Mouse (Mus musculus) heart, embryonic 16.5 days (tissue): ENCODE measurements at regions not wholly inside any gene's neighbourhood (a gene's known extent, or its start where the extent isn't known, plus 50 kb on each side); places are given as distances from the start of the nearest gene placed in this dataset.
"Not testable (repeated sequence)": the region's sequence is repeated elsewhere in the genome, so short reads cannot be mapped to it uniquely, and the experiment has no call there.

Experiments used
- ATAC-seq: fragments of 200-750 bp; cut with Nextera tagmentation; replicated peaks from 2 replicates; pipeline ENCODE4 v1.8.0; 2017; ENCODE audit warnings: moderate number of reproducible peaks; ENCODE audit not compliant: insufficient read depth, low FRiP score; ENCODE audit errors: extremely low read depth
- H3K27ac ChIP-seq: fragments of 300-500 bp; sonication (generic); 2 replicates; pipeline ENCODE4 v1.5.1; 2014; ENCODE audit warnings: mild to moderate bottlenecking, low read length, control low read depth, moderate library complexity
- H3K27me3 ChIP-seq: fragments of 300-500 bp; sonication (generic); 2 replicates; pipeline ENCODE4 v1.6.1; 2014; ENCODE audit warnings: low read length, mixed read lengths; ENCODE audit not compliant: control insufficient read depth, insufficient read depth
- H3K36me3 ChIP-seq: fragments of 300-500 bp; sonication (generic); 2 replicates; pipeline ENCODE4 v1.6.1; 2014; ENCODE audit not compliant: control insufficient read depth, insufficient read depth
- H3K4me1 ChIP-seq: fragments of 300-500 bp; sonication (generic); 2 replicates; pipeline ENCODE4 v1.6.1; 2014; ENCODE audit warnings: low read length, mixed read lengths; ENCODE audit not compliant: control insufficient read depth, insufficient read depth
- H3K4me2 ChIP-seq: fragments of 300-500 bp; sonication (generic); 2 replicates; pipeline ENCODE4 v1.6.1; 2014; ENCODE audit warnings: low read depth, mild to moderate bottlenecking, control low read depth, low read length
- H3K4me3 ChIP-seq: fragments of 300-500 bp; sonication (generic); 2 replicates; pipeline ENCODE4 v1.5.1; 2014; ENCODE audit warnings: mild to moderate bottlenecking, control low read depth, low read length
- H3K9ac ChIP-seq: fragments of 300-500 bp; sonication (generic); 2 replicates; pipeline ENCODE4 v1.6.1; 2014; ENCODE audit warnings: low read length, control low read depth
- H3K9me3 ChIP-seq: fragments of 300-500 bp; sonication (generic); replicated peaks from 2 replicates; pipeline ENCODE4 v1.6.1; 2016; ENCODE audit warnings: low read length; ENCODE audit not compliant: control insufficient read depth
- WGBS: fragments of 180-500 bp; shearing (Covaris S2); extraction: QIAGEN DNeasy Blood & Tissue Kit; methylation state at CpG from one replicate; pipeline ENCODE4 v1.1.7; 2014; 5-methylcytosine and 5-hydroxymethylcytosine counted together

DNA sequence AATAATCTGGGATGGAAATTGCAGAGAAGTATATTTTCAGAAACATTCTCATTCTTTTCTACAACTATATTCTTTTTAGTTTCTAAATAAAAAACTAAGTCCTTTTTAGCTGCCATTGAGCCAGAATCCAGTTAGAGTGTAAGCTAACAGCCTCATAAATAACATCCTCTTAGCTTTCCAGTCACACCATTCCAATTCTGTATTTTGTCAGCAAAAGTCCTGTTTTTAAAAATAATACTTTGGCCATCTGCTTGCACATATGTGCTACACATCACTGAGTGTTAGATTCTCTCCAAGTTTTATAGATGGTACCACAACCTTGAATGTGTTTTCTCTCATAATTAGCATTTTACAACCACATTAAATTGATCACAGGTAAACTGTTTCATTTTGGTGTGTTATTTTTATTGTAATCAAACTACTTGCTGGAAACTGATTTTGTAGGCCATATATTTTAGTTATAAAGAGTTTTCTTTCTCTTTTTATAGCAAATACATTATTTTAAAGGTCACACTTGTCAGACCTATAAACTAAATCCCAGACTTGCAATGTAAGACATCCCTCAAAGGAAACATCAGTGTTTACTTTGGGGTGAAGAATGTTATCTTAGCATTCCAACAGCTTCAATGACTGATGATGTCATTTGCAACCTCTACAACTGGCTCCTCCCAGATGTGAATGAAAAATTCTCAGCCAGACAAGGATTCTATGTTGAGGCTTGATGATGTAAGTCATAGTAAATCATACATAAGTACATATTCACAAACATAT lies 1878.9 kb upstream of the Flrt2 start:
- H3K27ac ChIP-seq = no peak overlapping the region
- no peak overlapping the region for H3K4me2 ChIP-seq
- H3K4me3 ChIP-seq = no peak overlapping the region
- H3K36me3 ChIP-seq = no peaks in the 10 kb centered on the region
- no peaks in the 10 kb centered on the region for H3K9me3 ChIP-seq
- ATAC-seq = no peak
- H3K27me3 ChIP-seq = no peaks in the 10 kb centered on the region
- H3K9ac ChIP-seq = no peak overlapping the region
- H3K4me1 ChIP-seq = no peaks in the 10 kb centered on the region

DNA sequence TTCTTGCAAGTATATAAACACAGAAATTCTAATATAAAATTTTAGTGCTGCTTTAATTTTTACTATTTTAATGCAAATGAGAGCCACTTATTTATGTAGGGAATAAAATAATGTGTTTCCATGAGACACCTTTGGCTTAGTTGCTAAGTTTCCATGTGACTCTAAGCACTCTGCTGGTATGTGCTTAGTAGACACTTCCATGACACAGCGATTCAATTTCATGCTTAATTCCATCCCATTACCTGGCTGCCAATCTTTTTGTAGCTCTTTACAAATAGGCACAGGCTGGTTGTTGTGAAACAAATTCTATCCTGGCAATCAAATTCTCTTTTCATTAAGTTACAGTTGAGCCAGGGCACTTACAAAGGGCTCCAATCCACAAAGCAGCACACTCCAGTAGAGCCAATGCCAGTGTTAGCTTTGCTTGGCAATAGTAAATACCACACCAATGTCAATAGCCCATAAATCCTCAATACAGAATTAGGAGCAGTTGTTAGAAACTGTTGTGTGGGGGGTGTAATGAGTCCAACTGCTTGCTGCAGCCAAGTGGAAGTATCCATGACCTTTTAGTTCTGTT lies 1841.0 kb upstream of the Flrt2 start:
- Histone ChIP-seq H3K9me3 (no peaks in the 10 kb centered on the region), H3K27ac (no peak overlapping the region)
- WGBS = 85% methylated on average over 1 of the region's 1 CpGs

DNA sequence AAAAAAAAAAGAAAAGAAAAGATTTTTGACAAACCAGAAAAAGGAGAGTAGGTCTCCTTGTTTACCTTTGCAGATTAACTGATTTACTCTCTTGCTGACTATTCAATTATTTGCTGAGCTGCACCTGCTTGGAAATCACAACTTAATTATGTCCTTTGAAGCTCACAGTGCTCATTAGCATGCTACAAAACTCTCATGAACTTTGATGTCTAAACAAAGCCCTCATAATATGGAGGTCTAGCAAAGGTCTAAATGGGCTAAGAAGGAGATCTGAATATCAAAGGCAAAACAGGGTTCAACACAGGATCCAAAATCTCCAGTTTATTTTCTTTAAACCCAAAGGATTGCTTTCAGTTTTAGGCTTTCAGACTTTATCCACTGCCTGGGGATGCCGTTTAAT lies 1840.4 kb upstream of the Flrt2 start:
- H3K4me3 ChIP-seq = no peak overlapping the region
- H3K9me3 ChIP-seq = no peaks in the 10 kb centered on the region
- no peaks in the 10 kb centered on the region for H3K4me1 ChIP-seq
- H3K4me2 ChIP-seq = no peak overlapping the region
- WGBS = 60% methylated on average over 1 of the region's 1 CpGs
- no peak overlapping the region for H3K27ac ChIP-seq
- H3K9ac ChIP-seq = no peak overlapping the region
- ATAC-seq = no peak
- H3K27me3 ChIP-seq = no peaks in the 10 kb centered on the region
- no peaks in the 10 kb centered on the region for H3K36me3 ChIP-seq

More for the DNA sequence above, 1841.0 kb upstream of the Flrt2 start:
- no peaks in the 10 kb centered on the region for H3K4me1 ChIP-seq
- no peaks in the 10 kb centered on the region for H3K27me3 ChIP-seq
- no peak for ATAC-seq
- H3K4me2 ChIP-seq = no peak overlapping the region
- H3K4me3 ChIP-seq = no peak overlapping the region
- H3K9ac ChIP-seq = no peak overlapping the region
- H3K36me3 ChIP-seq = no peaks in the 10 kb centered on the region

DNA sequence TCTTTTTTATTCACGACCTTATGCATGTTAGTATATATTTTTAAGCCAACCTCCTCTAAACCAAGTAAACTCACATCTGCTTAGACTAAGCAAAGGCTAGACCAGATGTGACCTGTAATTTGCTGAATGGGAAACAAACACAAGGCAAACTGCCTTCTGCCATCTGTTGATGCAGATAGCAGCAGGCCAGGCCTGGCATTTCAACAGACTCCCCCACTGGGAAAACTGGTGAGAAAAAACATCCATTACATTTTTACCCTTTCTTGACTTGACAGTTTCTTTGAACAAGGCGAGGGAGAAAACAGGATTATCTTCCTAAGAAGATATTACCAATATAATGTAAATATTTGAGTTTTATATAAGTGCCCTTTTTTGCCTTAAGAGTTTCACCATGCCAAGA lies 1806.1 kb upstream of the Flrt2 start:
- no peaks in the 10 kb centered on the region for H3K27me3 ChIP-seq
- 58% methylated on average over 2 of the region's 2 CpGs for WGBS
- no peak overlapping the region for H3K4me2 ChIP-seq
- no peak for ATAC-seq
- no peaks in the 10 kb centered on the region for H3K9me3 ChIP-seq
- H3K36me3 ChIP-seq = no peaks in the 10 kb centered on the region
- H3K4me1 ChIP-seq = no peaks in the 10 kb centered on the region
- H3K4me3 ChIP-seq = no peak overlapping the region
- H3K9ac ChIP-seq = no peak overlapping the region
- H3K27ac ChIP-seq = no peak overlapping the region

DNA sequence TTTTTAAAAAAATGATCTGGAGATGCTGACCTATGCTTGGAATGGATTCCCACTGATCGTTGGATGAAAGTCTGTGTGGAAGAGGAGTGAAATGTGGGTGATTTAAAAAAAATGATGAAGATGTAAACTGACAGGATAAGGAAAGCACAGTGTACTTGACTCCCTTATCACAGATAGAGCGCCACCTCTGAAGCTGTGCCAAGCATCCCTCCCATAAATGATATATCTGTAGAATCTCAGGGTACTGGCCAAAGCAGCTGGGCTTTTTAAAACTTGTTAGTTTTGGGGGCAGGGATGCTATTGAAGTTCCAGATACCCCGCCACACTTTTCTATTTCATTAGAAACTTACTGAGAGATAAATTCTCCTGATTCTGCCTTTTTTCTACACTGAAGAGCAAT lies 1801.9 kb upstream of the Flrt2 start:
- H3K27ac ChIP-seq = no peak overlapping the region
- no peaks in the 10 kb centered on the region for H3K4me1 ChIP-seq
- ATAC-seq = no peak
- H3K4me2 ChIP-seq = no peak overlapping the region
- H3K4me3 ChIP-seq = no peak overlapping the region
- WGBS = 65% methylated on average over 3 of the region's 3 CpGs
- H3K9me3 ChIP-seq = no peaks in the 10 kb centered on the region
- H3K27me3 ChIP-seq = no peaks in the 10 kb centered on the region
- H3K9ac ChIP-seq = no peak overlapping the region
- H3K36me3 ChIP-seq = no peaks in the 10 kb centered on the region

DNA sequence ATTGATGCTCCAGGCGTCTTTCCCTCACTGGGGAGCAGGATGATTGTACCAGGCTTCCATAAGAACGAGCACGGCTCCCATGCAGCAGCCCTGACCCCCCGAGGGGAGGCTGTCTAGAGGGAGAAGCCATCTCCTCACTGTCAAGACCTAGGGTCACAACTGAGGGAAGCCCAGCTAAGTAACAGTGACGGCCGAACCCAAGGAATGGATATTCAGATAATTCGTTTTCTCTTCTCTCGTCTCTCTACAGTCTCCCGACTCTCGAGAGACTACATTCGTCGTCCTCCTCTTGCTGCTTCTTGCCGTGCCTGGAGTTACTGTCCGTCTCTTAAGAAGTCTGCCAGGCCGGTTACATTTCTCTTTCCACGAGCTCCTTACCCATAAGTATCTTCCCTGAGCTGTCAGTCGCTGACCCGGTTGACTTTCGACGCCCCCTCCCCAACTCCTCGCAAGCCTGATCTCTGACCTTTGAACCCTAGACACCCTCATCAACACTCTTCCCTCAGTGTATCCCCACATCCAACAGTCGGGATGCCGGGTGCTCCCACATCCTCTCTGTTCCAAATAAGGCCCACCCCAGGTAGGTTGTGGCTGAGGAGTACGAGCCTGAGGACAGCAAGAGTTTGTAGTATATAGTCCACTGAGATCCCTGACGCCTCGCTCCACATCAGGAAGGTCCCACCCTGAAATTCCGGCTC lies 1763.3 kb upstream of the Flrt2 start:
- not testable (repeated sequence) for H3K4me2 ChIP-seq, H3K27ac ChIP-seq, H3K4me1 ChIP-seq, H3K9ac ChIP-seq, H3K27me3 ChIP-seq, H3K4me3 ChIP-seq, H3K36me3 ChIP-seq, H3K9me3 ChIP-seq
- ATAC-seq = peak; percentile 69
- WGBS = 78% methylated on average over 1 of the region's 27 CpGs

DNA sequence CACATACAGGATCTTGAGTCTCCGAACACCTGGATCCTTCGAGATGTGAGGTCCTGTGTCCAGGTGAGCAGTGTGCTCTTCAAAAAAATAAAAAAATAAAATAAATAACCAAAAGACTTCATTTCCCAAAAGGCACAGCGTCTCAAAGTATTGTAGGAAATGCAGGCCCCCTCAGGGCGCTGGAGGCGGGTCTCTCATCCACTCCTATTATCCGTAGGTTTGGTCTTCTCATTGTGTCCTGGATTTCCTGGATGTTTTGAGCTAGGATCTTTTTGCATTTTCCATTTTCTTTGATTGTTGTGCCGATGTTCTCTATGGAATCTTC lies 1762.8 kb upstream of the Flrt2 start:
- not testable (repeated sequence) for H3K27ac ChIP-seq, H3K9ac ChIP-seq
- WGBS = 85% methylated on average over 4 of the region's 7 CpGs

DNA sequence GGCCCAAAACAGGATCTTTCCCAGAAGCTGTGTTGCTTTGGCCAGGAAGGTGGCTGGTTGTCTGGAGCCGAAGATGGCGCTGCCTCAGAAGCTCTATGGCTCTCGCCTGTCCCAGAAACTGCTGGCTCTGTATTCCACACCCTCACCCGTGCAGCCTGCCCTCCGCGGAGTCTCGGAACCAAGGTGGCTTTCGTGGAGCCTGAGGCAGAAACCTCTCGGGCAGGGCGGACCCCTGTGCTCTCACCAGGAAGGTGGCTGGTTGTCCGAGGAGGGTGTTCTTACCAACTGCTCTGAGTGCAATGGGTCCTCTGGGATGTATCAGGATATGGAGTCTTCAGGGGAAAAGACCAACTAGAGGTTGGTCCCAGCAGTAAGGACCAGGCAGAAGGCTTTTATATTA lies 1761.8 kb upstream of the Flrt2 start:
- ATAC-seq, H3K9me3 ChIP-seq, H3K27ac ChIP-seq, H3K4me3 ChIP-seq, H3K4me1 ChIP-seq, H3K4me2 ChIP-seq, H3K9ac ChIP-seq, H3K27me3 ChIP-seq, H3K36me3 ChIP-seq: not testable (repeated sequence)
- 85% methylated on average over 11 of the region's 11 CpGs for WGBS

More for the DNA sequence above, 1762.8 kb upstream of the Flrt2 start:
- H3K36me3 ChIP-seq, H3K9me3 ChIP-seq, H3K4me3 ChIP-seq, H3K27me3 ChIP-seq, H3K4me1 ChIP-seq, H3K4me2 ChIP-seq: not testable (repeated sequence)
- ATAC-seq = peak; percentile 37; the same call in 1 of the 2 replicates

DNA sequence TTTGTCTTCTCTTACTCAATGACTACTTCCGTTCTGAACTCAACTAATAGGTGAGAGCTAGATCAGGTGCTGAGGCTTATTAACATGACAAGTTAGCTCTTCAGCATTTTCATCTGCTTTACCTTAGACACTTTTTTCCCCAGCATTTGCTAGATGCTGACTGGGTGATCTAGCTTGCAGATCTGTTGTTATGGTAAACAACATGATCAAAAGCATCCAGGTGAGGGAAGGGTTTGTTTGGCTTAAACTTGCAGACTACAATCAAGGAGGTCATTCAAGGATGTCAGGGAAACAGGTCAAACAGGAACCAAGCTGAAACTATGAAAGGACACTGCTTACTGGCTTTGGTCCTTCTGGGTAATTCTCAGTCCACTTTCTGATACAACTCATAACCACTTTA lies 1731.2 kb upstream of the Flrt2 start:
- H3K4me2 ChIP-seq = no peak overlapping the region
- no peak overlapping the region for H3K4me3 ChIP-seq
- no peak overlapping the region for H3K9ac ChIP-seq
- ATAC-seq = no peak
- WGBS = 65% methylated on average over 1 of the region's 1 CpGs
- H3K36me3 ChIP-seq = no peaks in the 10 kb centered on the region
- no peaks in the 10 kb centered on the region for H3K9me3 ChIP-seq
- no peak overlapping the region for H3K27ac ChIP-seq
- no peaks in the 10 kb centered on the region for H3K4me1 ChIP-seq
- no peaks in the 10 kb centered on the region for H3K27me3 ChIP-seq
